Mouse (Mus musculus): ENCODE results near the gene Bnip2. TPM values are rescaled to one million over a fixed set of nuclear protein-coding genes. Genes with fewer than 3 reads are reported as not detected.
"Not testable (repeated sequence)": the region's sequence is repeated elsewhere in the genome, so short reads cannot be mapped to it uniquely, and the experiment has no call there.

Bnip2 gene
- total RNA-seq, 2 experiments from 2014 or later, result 36.5 to 37.0 TPM

DNA sequence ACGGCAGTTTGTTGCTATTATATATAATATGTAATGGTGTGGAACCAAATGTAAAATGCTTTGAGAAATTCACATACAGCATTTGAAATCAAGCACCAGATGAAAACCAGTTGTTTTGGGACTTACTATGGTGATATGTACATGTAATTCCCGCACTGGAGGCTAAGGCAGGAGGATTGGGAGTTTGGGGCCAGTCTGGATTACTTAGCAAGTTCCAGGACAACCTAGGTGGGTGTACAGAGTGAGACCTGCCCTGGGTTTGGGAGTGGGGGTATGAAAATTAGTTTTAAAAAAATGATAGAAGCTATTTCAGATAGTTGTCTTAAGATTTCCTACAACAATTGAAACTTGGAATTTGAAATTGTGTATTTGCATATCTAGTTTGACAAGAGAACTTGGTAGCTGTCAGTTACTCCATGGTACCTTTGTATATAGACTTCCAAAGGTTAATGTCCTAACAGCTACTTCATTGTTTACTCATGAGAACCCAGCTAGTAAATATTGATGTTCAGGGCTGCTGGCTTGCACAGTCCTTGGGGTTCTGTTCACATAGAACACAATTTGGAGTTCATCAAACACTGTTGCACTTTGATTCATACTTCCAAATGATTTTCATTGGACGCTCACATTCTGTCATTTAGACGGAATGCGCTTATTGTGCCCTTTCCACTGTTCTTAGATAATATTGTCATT is 21.7 kb downstream of the Bnip2 start:
- no peak for DNase-seq (ENCODE audit: extremely low spot score in 1 of 2, low spot score in 1 of 2)

DNA sequence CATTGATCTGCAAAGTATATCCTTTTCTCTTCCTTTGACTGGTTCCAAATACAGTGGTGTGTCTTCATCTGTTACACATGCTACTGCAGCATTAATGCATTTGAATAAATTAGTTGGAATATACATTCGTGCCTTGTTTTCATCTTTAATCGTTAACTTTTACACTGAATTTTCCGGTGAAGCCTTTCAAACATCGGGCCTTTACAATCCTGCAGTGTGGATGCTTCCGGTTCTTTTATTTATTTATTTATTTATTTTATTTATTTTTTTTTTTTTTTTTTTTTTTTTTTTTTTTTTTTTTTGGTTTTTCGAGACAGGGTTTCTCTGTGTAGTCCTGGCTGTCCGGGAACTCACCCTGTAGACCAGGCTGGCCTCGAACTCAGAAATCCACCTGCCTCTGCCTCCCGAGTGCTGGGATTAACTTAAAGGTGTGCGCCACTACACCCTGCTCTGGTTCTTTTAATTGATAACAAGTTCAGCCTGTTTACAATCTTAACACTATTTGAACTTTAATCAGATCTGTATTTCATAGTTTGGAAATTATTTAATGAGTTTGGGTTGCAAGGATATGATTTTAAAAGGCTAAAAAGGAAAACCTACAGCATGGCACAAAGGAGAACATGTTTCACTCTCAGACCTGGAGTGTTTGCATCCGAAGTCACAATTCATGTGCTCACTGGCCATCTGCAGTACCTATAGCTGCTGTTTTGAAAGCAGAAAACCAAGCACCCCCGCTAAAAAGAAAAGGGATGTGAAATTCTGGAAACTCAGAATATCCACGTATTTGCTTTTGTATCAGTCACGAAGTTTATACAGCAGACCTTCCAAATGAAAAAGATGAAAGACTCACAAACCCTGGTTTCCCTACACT is 22.5 kb downstream of the Bnip2 start:
- no peak for DNase-seq (ENCODE audit: extremely low spot score in 1 of 2, low spot score in 1 of 2)

- DNase-seq (ENCODE audit: extremely low spot score in 1 of 2, low spot score in 1 of 2), result peak; percentile 90
Observed at GRCm38 (mm10) chr9:70012408-70012901, 23.2 kb downstream of the Bnip2 start, which contains the start of gene Gtf2a2. TSS of gene Gtf2a2 (plus strand) at chr9:70012550.

DNA sequence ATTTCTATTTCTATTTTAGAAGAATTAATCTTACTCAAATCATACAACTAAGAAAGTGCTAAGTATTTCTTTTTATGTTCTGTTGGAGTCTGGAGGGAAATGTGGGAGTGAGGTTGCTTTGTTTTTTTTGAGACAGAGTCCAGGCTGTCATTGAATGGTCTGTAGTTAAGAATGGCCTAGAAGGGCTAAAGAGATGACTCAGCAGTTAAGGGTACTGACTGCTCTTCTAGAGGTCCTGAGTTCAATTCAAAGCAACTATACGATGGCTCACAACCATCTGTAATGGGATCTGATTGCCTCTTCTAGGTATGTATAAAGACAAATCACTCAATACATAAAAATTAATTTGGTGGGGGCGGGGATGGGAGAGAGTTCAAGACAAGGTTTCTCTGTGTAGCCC is 26.4 kb downstream of the Bnip2 start:
- DNase-seq (ENCODE audit: extremely low spot score in 1 of 2, low spot score in 1 of 2), result no peak

- DNase-seq (ENCODE audit: extremely low spot score in 1 of 2, low spot score in 1 of 2), result no peak
Observed at GRCm38 (mm10) chr9:70018879-70019278, 29.6 kb downstream of the Bnip2 start.

- DNase-seq (ENCODE audit: extremely low spot score in 1 of 2, low spot score in 1 of 2), result no peak
Observed at GRCm38 (mm10) chr9:70021610-70022009, 32.3 kb downstream of the Bnip2 start.

- no peak for DNase-seq (ENCODE audit: extremely low spot score in 1 of 2, low spot score in 1 of 2)
Observed at GRCm38 (mm10) chr9:70022083-70022482, 32.8 kb downstream of the Bnip2 start.

GRCm38 (mm10) chr9:70023615-70024014 is 34.3 kb downstream of the Bnip2 start:
- not testable (repeated sequence) for DNase-seq (ENCODE audit: extremely low spot score in 1 of 2, low spot score in 1 of 2)

- DNase-seq (ENCODE audit: extremely low spot score in 1 of 2, low spot score in 1 of 2), result no peak
Observed at GRCm38 (mm10) chr9:70024648-70025047, 35.4 kb downstream of the Bnip2 start.

- no peak for DNase-seq (ENCODE audit: extremely low spot score in 1 of 2, low spot score in 1 of 2)
Observed at GRCm38 (mm10) chr9:70025365-70026012, 36.2 kb downstream of the Bnip2 start.

GRCm38 (mm10) chr9:70032167-70032566 is 42.9 kb downstream of the Bnip2 start:
- no peak for DNase-seq (ENCODE audit: extremely low spot score in 1 of 2, low spot score in 1 of 2)

DNA sequence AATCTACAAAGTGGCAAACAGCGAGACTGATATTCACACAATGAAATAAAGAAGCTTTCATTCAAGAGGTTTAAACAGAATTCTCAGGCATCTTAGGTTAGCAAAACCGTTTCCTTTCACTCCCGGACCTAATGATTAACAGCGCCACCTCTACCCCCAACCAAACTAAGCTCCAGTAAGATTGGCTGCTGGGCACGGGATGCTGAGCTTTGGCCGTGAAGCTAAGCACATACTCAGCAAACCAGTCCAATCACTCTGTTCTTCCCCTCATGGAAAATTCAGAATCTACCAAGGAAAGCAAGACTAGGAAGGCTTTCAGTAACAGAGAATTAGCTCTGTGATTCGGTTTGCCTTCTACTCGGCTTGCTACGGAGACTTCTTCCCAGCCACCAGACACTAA is 43.8 kb downstream of the Bnip2 start:
- no peak for DNase-seq (ENCODE audit: extremely low spot score in 1 of 2, low spot score in 1 of 2)

DNA sequence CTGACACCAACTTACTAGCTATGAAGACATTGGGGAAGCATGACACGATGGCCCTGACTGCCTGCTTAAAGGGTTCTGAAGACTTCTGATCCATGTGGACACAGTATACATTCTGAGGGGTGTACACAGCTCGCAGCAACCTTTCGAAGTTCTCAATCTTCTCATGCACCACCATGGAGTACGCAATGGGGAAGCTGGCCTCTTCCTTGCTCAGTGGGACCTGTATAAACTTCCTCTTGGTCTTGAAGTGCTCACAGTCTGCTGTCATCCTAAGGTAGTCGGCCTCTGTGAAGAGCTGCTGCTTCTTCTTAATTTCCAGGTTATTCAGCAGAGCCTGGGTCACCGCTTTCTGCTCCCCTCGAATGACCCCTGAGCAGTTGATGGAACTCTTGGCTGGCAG is 45.4 kb downstream of the Bnip2 start:
- DNase-seq (ENCODE audit: extremely low spot score in 1 of 2, low spot score in 1 of 2), result no peak

- DNase-seq (ENCODE audit: extremely low spot score in 1 of 2, low spot score in 1 of 2), result no peak
Observed at GRCm38 (mm10) chr9:70036646-70037045, 47.4 kb downstream of the Bnip2 start.

- no peak for DNase-seq (ENCODE audit: extremely low spot score in 1 of 2, low spot score in 1 of 2)
Observed at GRCm38 (mm10) chr9:70037988-70038387, 48.7 kb downstream of the Bnip2 start, which contains the start of gene Gcnt3. TSS of gene Gcnt3 (minus strand) at chr9:70038088.

GRCm38 (mm10) chr9:70039597-70040385 is 50.5 kb downstream of the Bnip2 start:
- DNase-seq (ENCODE audit: extremely low spot score in 1 of 2, low spot score in 1 of 2), result no peak

DNA sequence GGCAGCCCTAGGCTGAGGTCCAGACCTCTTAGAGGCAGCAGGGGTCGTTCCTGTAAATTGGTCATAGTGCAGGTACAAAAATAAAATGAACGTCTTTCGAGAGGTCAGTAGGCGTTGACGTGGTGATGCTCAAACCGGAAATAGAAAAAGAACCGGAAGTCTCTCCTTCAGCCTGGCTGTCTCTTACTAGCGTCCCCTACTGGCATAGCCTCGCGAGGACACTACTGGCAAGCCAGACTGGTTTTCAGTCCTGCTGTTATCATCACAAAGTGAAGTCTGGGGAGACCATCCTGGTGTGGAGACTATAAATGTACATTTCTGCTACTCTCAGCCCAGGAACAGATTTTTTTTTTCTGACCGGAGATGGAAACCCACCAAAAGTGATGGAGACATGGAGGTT is 51.3 kb downstream of the Bnip2 start:
- no peak for DNase-seq (ENCODE audit: extremely low spot score in 1 of 2, low spot score in 1 of 2)

- DNase-seq (ENCODE audit: extremely low spot score in 1 of 2, low spot score in 1 of 2), result no peak
Observed at GRCm38 (mm10) chr9:70042137-70042536, 52.9 kb downstream of the Bnip2 start.

DNA sequence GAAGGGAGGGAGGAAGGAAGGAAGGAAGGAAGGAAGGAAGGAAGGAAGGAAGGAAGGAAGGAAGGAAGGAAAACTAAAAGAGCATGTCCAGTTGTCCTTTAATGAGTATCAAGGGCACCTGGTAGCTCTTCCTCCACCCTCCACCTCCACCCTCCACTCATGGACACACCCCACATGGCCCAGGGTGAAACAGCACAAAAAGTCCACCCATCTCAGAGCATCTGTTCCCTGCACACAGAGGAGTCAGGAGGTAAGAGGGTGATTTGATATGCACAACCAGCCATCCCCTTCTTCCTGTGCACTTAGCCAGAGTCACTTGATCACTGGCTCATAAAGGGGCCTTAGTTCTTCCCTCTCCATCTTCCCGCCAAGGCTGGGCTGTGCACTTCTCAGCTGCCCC is 53.7 kb downstream of the Bnip2 start:
- DNase-seq (ENCODE audit: extremely low spot score in 1 of 2, low spot score in 1 of 2), result no peak

GRCm38 (mm10) chr9:70044865-70045264 is 55.6 kb downstream of the Bnip2 start:
- DNase-seq (ENCODE audit: extremely low spot score in 1 of 2, low spot score in 1 of 2), result no peak
